Mouse (Mus musculus) embryonic facial prominence, embryonic 10.5 days (tissue): ENCODE measurements around the gene P4htm. TPM values are rescaled to one million over a fixed set of nuclear protein-coding genes. Genes with fewer than 3 reads are reported as not detected.

Source experiments
- DNase-seq: peaks from one replicate; pipeline ENCODE4 v3.0.0-alpha.2; 2017; ENCODE audit warnings: low spot score
- H3K27ac ChIP-seq: fragments of 300-500 bp; sonication (generic); replicated peaks from 2 replicates; pipeline ENCODE4 v1.5.1; 2016; ENCODE audit warnings: mild to moderate bottlenecking
- H3K27me3 ChIP-seq: fragments of 300-500 bp; sonication (generic); replicated peaks from 2 replicates; pipeline ENCODE4 v1.6.1; 2016; ENCODE audit warnings: low read depth, mild to moderate bottlenecking; ENCODE audit not compliant: poor library complexity, severe bottlenecking
- H3K36me3 ChIP-seq: fragments of 300-500 bp; sonication (generic); replicated peaks from 2 replicates; pipeline ENCODE4 v1.6.1; 2016; ENCODE audit warnings: mild to moderate bottlenecking, moderate library complexity
- H3K4me1 ChIP-seq: fragments of 300-500 bp; sonication (generic); 2 replicates; pipeline ENCODE4 v1.6.1; 2016
- H3K4me3 ChIP-seq: fragments of 300-500 bp; sonication (generic); 2 replicates; pipeline ENCODE4 v1.5.1; 2016; ENCODE audit warnings: mild to moderate bottlenecking, moderate library complexity
- H3K9me3 ChIP-seq: fragments of 300-500 bp; sonication (generic); 2 replicates; pipeline ENCODE4 v1.6.1; 2016; ENCODE audit warnings: mild to moderate bottlenecking
- WGBS: fragments of 180-500 bp; shearing (Covaris S2); methylation state at CpG from one replicate; pipeline ENCODE4 v1.1.7; 2016; 5-methylcytosine and 5-hydroxymethylcytosine counted together
- polyA plus RNA-seq: library from polyadenylated mRNA; unstranded; fragments of >200 nt; fragmentation: Nextera tagmentation; extraction: Ambion mirVana; gene quantifications from 2 replicates; pipeline ENCODE4 v1.2.1, GENCODE M21; 2016

Gene P4htm
- polyA plus RNA-seq, 1 experiment from 2014 or later: 7.2 TPM

GRCm38 (mm10) chr9:108565881-108566814 is 31.3 kb downstream of the P4htm start:
- DNase-seq: peak; percentile 11
- peak overlapping the region; percentile 91 for H3K27ac ChIP-seq
- WGBS: 12% methylated on average over 35 of the region's 35 CpGs
- H3K27me3 ChIP-seq: no peaks in the 10 kb centered on the region
- H3K36me3 ChIP-seq: peaks cover 61% of the 10 kb centered on the region
- peaks cover 64% of the 10 kb centered on the region for H3K4me1 ChIP-seq
- no peaks in the 10 kb centered on the region for H3K9me3 ChIP-seq
- peak overlapping the region; percentile 69 for H3K4me3 ChIP-seq

- peaks cover 51% of the 10 kb centered on the region for H3K4me1 ChIP-seq
- 88% methylated on average over 7 of the region's 7 CpGs for WGBS
- no peak for DNase-seq
- H3K9me3 ChIP-seq: no peaks in the 10 kb centered on the region
- peak overlapping the region; percentile 11; the same call in 1 of the 2 replicates for H3K4me3 ChIP-seq
- peaks cover 59% of the 10 kb centered on the region for H3K36me3 ChIP-seq
- no peak overlapping the region for H3K27ac ChIP-seq
- no peaks in the 10 kb centered on the region for H3K27me3 ChIP-seq
These were observed 33.3 kb downstream of the P4htm start for GRCm38 (mm10) chr9:108564131-108564530.

GRCm38 (mm10) chr9:108563671-108564070 is 33.8 kb downstream of the P4htm start:
- H3K36me3 ChIP-seq: peaks cover 63% of the 10 kb centered on the region
- H3K4me3 ChIP-seq: peak overlapping the region; percentile 11; the same call in 1 of the 2 replicates
- 92% methylated on average over 8 of the region's 8 CpGs for WGBS
- peaks cover 46% of the 10 kb centered on the region for H3K4me1 ChIP-seq
- DNase-seq: no peak
- H3K27ac ChIP-seq: no peak overlapping the region
- H3K9me3 ChIP-seq: no peaks in the 10 kb centered on the region
- H3K27me3 ChIP-seq: no peaks in the 10 kb centered on the region

GRCm38 (mm10) chr9:108560227-108560841 is 37.1 kb downstream of the P4htm start, which contains the start of gene Impdh2:
TSS of gene Impdh2 (plus strand) at chr9:108560286.
- no peaks in the 10 kb centered on the region for H3K9me3 ChIP-seq
- peak; percentile 96 for DNase-seq
- H3K4me1 ChIP-seq: peaks cover 16% of the 10 kb centered on the region
- peaks cover 86% of the 10 kb centered on the region for H3K36me3 ChIP-seq
- peak within 1 kb of the TSS; percentile 60 for H3K4me3 ChIP-seq
- no peaks in the 10 kb centered on the region for H3K27me3 ChIP-seq
- peak within 1 kb of the TSS; percentile 80 for H3K27ac ChIP-seq
- under 1% methylated on average over 53 of the region's 53 CpGs for WGBS

GRCm38 (mm10) chr9:108559169-108559568 is 38.3 kb downstream of the P4htm start:
- peaks cover 16% of the 10 kb centered on the region for H3K4me1 ChIP-seq
- H3K27me3 ChIP-seq: no peaks in the 10 kb centered on the region
- peaks cover 86% of the 10 kb centered on the region for H3K36me3 ChIP-seq
- DNase-seq: no peak
- no peak overlapping the region for H3K27ac ChIP-seq
- 92% methylated on average over 4 of the region's 4 CpGs for WGBS
- no peak overlapping the region for H3K4me3 ChIP-seq
- no peaks in the 10 kb centered on the region for H3K9me3 ChIP-seq

GRCm38 (mm10) chr9:108546875-108547274 is 50.6 kb downstream of the P4htm start:
- DNase-seq: no peak
- WGBS: 94% methylated on average over 1 of the region's 1 CpGs
- H3K27ac ChIP-seq: no peak overlapping the region
- H3K27me3 ChIP-seq: no peaks in the 10 kb centered on the region
- H3K36me3 ChIP-seq: peaks cover 99% of the 10 kb centered on the region
- no peak overlapping the region for H3K4me3 ChIP-seq
- no peaks in the 10 kb centered on the region for H3K9me3 ChIP-seq
- H3K4me1 ChIP-seq: no peaks in the 10 kb centered on the region

- Histone ChIP-seq H3K36me3 (peaks cover 99% of the 10 kb centered on the region), H3K4me3 (no peak overlapping the region), H3K27ac (no peak overlapping the region), H3K9me3 (no peaks in the 10 kb centered on the region), H3K27me3 (no peaks in the 10 kb centered on the region), H3K4me1 (no peaks in the 10 kb centered on the region)
- 95% methylated on average over 3 of the region's 3 CpGs for WGBS
- DNase-seq: no peak
These were observed 51.5 kb downstream of the P4htm start for GRCm38 (mm10) chr9:108545986-108546385.

GRCm38 (mm10) chr9:108540846-108541245 is 56.6 kb downstream of the P4htm start:
- Histone ChIP-seq H3K4me1 (no peaks in the 10 kb centered on the region), H3K27me3 (no peaks in the 10 kb centered on the region), H3K4me3 (no peak overlapping the region), H3K27ac (no peak overlapping the region), H3K36me3 (peaks cover 99% of the 10 kb centered on the region), H3K9me3 (no peaks in the 10 kb centered on the region)
- no peak for DNase-seq

- no peaks in the 10 kb centered on the region for H3K9me3 ChIP-seq
- no peak for DNase-seq
- H3K36me3 ChIP-seq: peaks cover 94% of the 10 kb centered on the region
- H3K4me3 ChIP-seq: no peak overlapping the region
- H3K4me1 ChIP-seq: no peaks in the 10 kb centered on the region
- 85% methylated on average over 1 of the region's 1 CpGs for WGBS
- H3K27ac ChIP-seq: no peak overlapping the region
- no peaks in the 10 kb centered on the region for H3K27me3 ChIP-seq
These were observed 66.0 kb downstream of the P4htm start for GRCm38 (mm10) chr9:108531496-108531895.

GRCm38 (mm10) chr9:108530954-108531353 is 66.5 kb downstream of the P4htm start:
- Histone ChIP-seq H3K4me1 (no peaks in the 10 kb centered on the region), H3K27me3 (no peaks in the 10 kb centered on the region), H3K9me3 (no peaks in the 10 kb centered on the region), H3K36me3 (peaks cover 89% of the 10 kb centered on the region), H3K4me3 (no peak overlapping the region), H3K27ac (no peak overlapping the region)
- 92% methylated on average over 1 of the region's 1 CpGs for WGBS
- DNase-seq: no peak
